Mouse (Mus musculus) kidney, adult 2 months (tissue): ENCODE measurements around the gene Hnrnpul1.

Experiments used
- CTCF ChIP-seq: fragments of 200-500 bp; conservative IDR thresholded peaks from 2 replicates; pipeline ENCODE4 v1.5.1; 2011; ENCODE audit warnings: low read depth, mild to moderate bottlenecking, control low read depth, low read length, moderate library complexity, mixed read lengths; ENCODE audit not compliant: insufficient read depth, insufficient read length
- POLR2A ChIP-seq: fragments of 200-500 bp; IDR thresholded peaks from one replicate; pipeline ENCODE4 v1.6.1; 2011; ENCODE audit warnings: low read depth, low read length, control low read depth

- TF ChIP-seq CTCF (no peak), POLR2A (no peak)
These were observed 1.5 kb downstream of the Hnrnpul1 start for GRCm38 (mm10) chr7:25753076-25753475.
